Mouse (Mus musculus): ENCODE results near the gene Fam83g. TPM values are rescaled to one million over a fixed set of nuclear protein-coding genes. Genes with fewer than 3 reads are reported as not detected.

Gene Fam83g
- polyA plus RNA-seq, 1 experiment = not detected

GRCm38 (mm10) chr11:61644576-61645326 is 39.1 kb upstream of the Fam83g start:
- TF ChIP-seq CTCF (IDR thresholded peaks at IDR 0.05; ENCODE audit: low read depth, low read length) (no peak), POLR2A (IDR thresholded peaks at IDR 0.05; ENCODE audit: borderline replicate concordance, low read depth, low read length) (no peak)

DNA sequence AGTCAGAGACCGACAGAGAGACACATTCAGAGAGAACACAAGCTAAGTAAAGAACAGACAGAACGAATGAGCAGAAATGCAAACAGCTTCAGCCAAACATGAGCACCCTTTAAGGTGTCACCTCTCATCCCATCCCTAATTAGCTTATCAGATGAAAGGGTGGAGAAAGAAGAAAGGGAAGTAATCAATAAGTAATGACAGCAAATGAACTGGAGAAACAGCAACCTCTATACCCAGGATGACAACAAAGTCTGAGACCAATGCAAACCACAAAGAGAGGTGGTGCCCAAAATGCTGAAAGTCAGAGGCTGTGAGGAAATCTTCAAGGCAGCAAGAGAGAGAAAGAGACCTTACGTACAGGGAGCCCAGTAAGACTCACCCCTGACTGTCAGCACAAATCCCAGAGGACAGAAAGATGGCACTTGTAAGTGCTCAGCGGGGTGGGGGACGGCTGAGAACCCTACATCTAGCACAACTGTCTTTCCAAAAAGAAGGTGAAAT is 38.5 kb upstream of the Fam83g start:
- Histone ChIP-seq H3K27ac (ENCODE audit: insufficient read depth, low read depth, low read length) (no peak overlapping the region), H3K4me3 (ENCODE audit: insufficient read depth, low read length) (no peak overlapping the region), H3K4me1 (ENCODE audit: control insufficient read depth, insufficient read depth, low read length) (peaks cover 56% of the 10 kb centered on the region)
- TF ChIP-seq CTCF (IDR thresholded peaks at IDR 0.05; ENCODE audit: low read depth, low read length) = no peak
- TF ChIP-seq POLR2A (IDR thresholded peaks at IDR 0.05; ENCODE audit: borderline replicate concordance, low read depth, low read length) = no peak

More at GRCm38 (mm10) chr11:61644576-61645326, 39.1 kb upstream of the Fam83g start:
- no peak overlapping the region for H3K27ac ChIP-seq (ENCODE audit: insufficient read depth, low read depth, low read length)
- H3K4me3 ChIP-seq (ENCODE audit: insufficient read depth, low read length) = no peak overlapping the region
- H3K4me1 ChIP-seq (ENCODE audit: control insufficient read depth, insufficient read depth, low read length) = peaks cover 56% of the 10 kb centered on the region

- Histone ChIP-seq H3K4me1 (ENCODE audit: control insufficient read depth, insufficient read depth, low read length) (peaks cover 49% of the 10 kb centered on the region), H3K4me3 (ENCODE audit: insufficient read depth, low read length) (no peak overlapping the region), H3K27ac (ENCODE audit: insufficient read depth, low read depth, low read length) (no peak overlapping the region)
- no peak for TF ChIP-seq CTCF (IDR thresholded peaks at IDR 0.05; ENCODE audit: low read depth, low read length)
- TF ChIP-seq POLR2A (IDR thresholded peaks at IDR 0.05; ENCODE audit: borderline replicate concordance, low read depth, low read length) = no peak
These were observed 37.3 kb upstream of the Fam83g start for GRCm38 (mm10) chr11:61646499-61647039.

DNA sequence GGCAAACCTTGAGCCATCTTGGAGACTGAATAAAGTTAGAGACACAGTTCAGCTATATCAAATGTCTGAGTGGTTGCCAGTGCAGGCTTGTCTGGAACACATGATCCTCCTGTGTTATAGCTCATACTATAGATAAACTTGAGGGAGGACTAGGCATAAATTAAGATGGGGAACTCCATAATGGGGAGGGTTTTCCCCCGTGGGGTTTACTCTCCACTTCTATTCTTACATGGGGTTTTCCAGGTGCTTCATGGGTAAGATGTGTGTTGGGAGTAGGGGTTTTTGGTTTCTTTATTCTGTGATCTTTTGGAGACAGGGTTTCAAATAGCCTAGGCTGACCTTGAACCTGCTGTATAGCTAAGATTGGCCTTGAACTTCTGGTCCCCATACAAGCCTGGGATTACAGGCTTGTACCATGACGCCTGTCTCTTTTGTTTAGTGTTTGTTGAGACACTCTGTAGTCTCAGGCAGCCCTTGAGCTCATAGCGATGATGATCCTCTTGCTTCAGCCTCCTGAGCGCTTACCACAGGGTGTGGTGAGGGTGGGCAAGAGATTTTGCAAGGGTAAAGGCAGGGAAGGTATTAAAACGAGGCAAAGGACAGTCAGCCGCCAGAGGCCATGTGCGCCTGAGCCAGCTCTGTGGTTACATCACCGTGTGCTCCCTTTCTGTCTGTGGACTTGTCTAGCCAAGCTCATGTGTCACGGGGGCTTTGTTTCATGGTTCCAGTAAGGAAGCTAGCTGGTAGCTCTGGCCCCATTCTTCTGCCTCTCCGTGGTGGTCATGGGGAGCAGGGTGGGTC is 36.6 kb upstream of the Fam83g start:
- Histone ChIP-seq H3K4me1 (ENCODE audit: control insufficient read depth, insufficient read depth, low read length) (peaks cover 46% of the 10 kb centered on the region), H3K4me3 (ENCODE audit: insufficient read depth, low read length) (no peak overlapping the region), H3K27ac (ENCODE audit: insufficient read depth, low read depth, low read length) (no peak overlapping the region)
- TF ChIP-seq POLR2A (IDR thresholded peaks at IDR 0.05; ENCODE audit: borderline replicate concordance, low read depth, low read length) (no peak), CTCF (IDR thresholded peaks at IDR 0.05; ENCODE audit: low read depth, low read length) (no peak)

- peaks cover 45% of the 10 kb centered on the region for H3K4me1 ChIP-seq (ENCODE audit: control insufficient read depth, insufficient read depth, low read length)
- no peak overlapping the region for H3K27ac ChIP-seq (ENCODE audit: insufficient read depth, low read depth, low read length)
- no peak overlapping the region for H3K4me3 ChIP-seq (ENCODE audit: insufficient read depth, low read length)
- TF ChIP-seq POLR2A (IDR thresholded peaks at IDR 0.05; ENCODE audit: borderline replicate concordance, low read depth, low read length) (no peak), CTCF (IDR thresholded peaks at IDR 0.05; ENCODE audit: low read depth, low read length) (no peak)
These were observed 35.7 kb upstream of the Fam83g start for GRCm38 (mm10) chr11:61647956-61648748.

DNA sequence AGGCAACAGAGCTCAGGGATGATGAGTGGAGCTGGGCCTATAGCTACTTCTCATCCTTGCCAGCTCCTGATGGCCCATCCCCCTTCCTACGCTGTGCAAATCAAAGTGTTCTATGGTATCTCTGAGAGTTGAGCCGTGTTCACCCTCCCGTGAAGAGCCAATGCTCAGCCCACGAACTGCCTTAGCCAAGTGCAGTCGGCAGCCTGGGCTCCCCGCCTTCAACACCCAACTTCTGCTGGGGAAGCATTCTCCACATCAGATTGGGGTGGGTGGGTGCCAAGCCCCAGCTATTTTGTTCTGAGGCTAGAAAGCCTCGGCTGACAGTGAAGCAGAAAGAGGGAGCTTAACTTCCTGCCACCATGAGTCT is 35.2 kb upstream of the Fam83g start:
- Histone ChIP-seq H3K4me1 (ENCODE audit: control insufficient read depth, insufficient read depth, low read length) (peaks cover 42% of the 10 kb centered on the region), H3K4me3 (ENCODE audit: insufficient read depth, low read length) (no peak overlapping the region), H3K27ac (ENCODE audit: insufficient read depth, low read depth, low read length) (no peak overlapping the region)
- TF ChIP-seq CTCF (IDR thresholded peaks at IDR 0.05; ENCODE audit: low read depth, low read length) (no peak), POLR2A (IDR thresholded peaks at IDR 0.05; ENCODE audit: borderline replicate concordance, low read depth, low read length) (no peak)

- TF ChIP-seq POLR2A (IDR thresholded peaks at IDR 0.05; ENCODE audit: borderline replicate concordance, low read depth, low read length) = no peak
- no peak for TF ChIP-seq CTCF (IDR thresholded peaks at IDR 0.05; ENCODE audit: low read depth, low read length)
- Histone ChIP-seq H3K27ac (ENCODE audit: insufficient read depth, low read depth, low read length) (no peak overlapping the region), H3K4me3 (ENCODE audit: insufficient read depth, low read length) (no peak overlapping the region), H3K4me1 (ENCODE audit: control insufficient read depth, insufficient read depth, low read length) (peaks cover 44% of the 10 kb centered on the region)
These were observed 34.7 kb upstream of the Fam83g start for GRCm38 (mm10) chr11:61649163-61649580.

- H3K4me1 ChIP-seq (ENCODE audit: control insufficient read depth, insufficient read depth, low read length) = peaks cover 44% of the 10 kb centered on the region
- TF ChIP-seq POLR2A (IDR thresholded peaks at IDR 0.05; ENCODE audit: borderline replicate concordance, low read depth, low read length) (no peak), CTCF (IDR thresholded peaks at IDR 0.05; ENCODE audit: low read depth, low read length) (no peak)
- no peak overlapping the region for H3K27ac ChIP-seq (ENCODE audit: insufficient read depth, low read depth, low read length)
These were observed 34.3 kb upstream of the Fam83g start for GRCm38 (mm10) chr11:61649626-61650025.

More at GRCm38 (mm10) chr11:61649626-61650025, 34.3 kb upstream of the Fam83g start:
- H3K4me3 ChIP-seq (ENCODE audit: insufficient read depth, low read length) = no peak overlapping the region
